Mouse (Mus musculus) megakaryocyte-erythroid progenitor cell, adult 5-6 weeks (primary cell): Measurements from ENCODE around the gene Smim14. TPM values are rescaled to one million over a fixed set of nuclear protein-coding genes. Genes with fewer than 3 reads are reported as not detected.
A peak's percentile ranks its signal among the peaks of the same experiment; 100 is the strongest.
"Not testable (repeated sequence)": the region's sequence is repeated elsewhere in the genome, so short reads cannot be mapped to it uniquely, and the experiment has no call there.

Experiments used
- ATAC-seq: replicated peaks from 2 replicates; pipeline ENCODE4 v1.8.0; 2016; ENCODE audit warnings: mild to moderate bottlenecking, inconsistent platforms; ENCODE audit not compliant: severe bottlenecking, poor library complexity, low FRiP score, low TSS enrichment
- total RNA-seq, 2 experiments: library from RNA; stranded (forward) in 1 of 2; stranded (reverse) in 1 of 2; fragments of 200-1000, 215-1000 nt in 1 of 2; fragments of >200 nt in 1 of 2; fragmentation: Nextera tagmentation in 1 of 2; gene quantifications; 2 replicates each; pipeline ENCODE4 v1.2.3; 2014 to 2017

Smim14 gene
- 23.2 and 24.9 TPM in 2 replicates for total RNA-seq (2014; fragmentation: Nextera tagmentation)
- 26.1 and 26.9 TPM in 2 replicates for total RNA-seq (2017)

DNA sequence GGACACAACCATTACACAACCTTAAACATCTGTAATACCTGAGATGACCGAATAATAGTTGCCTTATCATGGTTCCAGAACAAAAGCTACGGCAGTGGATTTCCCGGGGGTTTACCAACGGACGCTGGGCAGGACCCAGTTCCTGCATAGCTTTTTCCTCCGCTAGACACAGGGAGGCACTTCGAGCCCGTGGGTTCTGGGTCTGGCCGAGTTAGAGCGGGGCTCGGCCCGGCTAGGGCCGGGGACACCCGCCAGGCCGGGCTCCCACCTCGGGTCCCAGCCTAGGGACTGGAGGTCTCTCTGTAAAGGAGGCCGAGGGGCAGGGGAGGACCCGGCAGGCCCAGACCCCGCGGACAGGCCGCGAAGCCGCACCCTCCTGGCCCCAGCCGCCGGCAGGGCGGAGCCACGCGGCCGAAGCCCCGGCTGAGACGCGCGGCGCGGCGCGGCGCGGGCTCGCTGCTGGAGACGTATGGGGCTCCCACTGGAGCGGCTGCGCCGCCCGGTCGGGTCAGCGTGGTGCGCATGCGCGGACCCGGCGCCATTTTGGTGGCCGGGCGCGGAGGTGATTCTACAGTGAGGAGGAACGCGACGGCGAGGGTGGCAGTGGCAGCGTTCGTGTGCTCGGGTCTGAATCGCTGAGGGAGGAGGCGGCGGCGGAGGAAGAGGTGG is at the start of gene Smim14, which contains the start of gene Ube2k:
Gene Smim14, minus strand, starts transcription at position 434 of the 669 bp plus-strand sequence.
Gene Ube2k, plus strand, starts transcription at position 483 of the 669 bp plus-strand sequence.
- peak; percentile 66 for ATAC-seq

DNA sequence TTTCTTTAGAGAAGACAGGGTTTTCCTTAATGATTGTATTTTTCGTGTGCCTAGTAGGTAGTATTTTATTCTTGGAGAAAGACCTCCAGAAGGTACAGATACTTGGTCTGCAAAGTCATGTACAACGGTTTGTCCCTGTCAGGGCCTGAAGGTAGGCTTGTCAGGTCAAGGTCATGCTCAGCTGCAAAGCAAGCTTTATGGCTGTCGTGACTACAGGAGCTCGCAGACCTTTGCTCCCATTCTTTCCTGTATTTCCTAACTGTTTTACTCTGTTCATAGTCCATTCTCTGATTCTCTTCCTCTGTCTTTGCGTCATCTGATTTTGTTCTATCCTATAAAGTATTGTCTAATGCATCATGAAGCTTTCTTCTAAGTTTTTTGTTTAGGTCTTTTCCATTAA is 49.3 kb upstream of the Smim14 start:
- no peak for ATAC-seq

DNA sequence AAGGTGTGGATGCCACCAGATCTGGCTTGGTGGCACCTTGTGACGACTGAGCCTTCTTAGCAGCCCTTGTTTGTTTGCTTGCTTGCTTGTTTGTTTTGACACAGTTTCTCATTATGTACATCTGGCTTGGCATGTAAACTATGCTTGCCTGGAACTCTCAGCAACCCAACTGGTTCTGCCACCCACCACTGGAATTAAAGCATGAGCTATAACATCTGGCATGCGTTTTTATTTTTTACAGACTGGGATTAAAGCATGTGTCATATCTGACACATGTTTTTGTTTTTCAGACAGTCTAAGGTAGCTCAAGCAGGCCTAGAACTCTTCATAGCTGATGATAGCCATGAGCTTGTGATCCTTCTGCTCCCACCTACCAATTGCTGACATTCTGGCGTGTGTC is 41.6 kb upstream of the Smim14 start:
- ATAC-seq, result no peak

DNA sequence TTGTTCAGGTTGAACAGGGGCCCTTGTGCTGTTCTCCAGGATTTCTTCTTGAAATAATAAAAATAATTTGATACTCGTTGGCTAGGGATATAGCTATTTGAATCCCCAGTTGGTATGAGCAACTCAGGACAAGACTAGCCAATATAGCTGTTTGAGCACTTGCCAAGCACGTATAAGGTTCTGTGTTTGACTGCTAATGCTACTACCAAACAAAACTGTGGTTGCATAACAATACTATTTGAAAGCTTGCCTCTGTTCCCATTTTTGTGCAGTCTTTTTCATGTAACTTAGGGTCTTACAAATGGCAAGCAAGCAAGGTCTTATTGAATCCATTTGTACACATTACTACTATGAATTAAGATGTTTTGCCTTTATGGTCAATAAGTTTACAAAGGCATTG is 38.9 kb upstream of the Smim14 start:
- ATAC-seq, result no peak

DNA sequence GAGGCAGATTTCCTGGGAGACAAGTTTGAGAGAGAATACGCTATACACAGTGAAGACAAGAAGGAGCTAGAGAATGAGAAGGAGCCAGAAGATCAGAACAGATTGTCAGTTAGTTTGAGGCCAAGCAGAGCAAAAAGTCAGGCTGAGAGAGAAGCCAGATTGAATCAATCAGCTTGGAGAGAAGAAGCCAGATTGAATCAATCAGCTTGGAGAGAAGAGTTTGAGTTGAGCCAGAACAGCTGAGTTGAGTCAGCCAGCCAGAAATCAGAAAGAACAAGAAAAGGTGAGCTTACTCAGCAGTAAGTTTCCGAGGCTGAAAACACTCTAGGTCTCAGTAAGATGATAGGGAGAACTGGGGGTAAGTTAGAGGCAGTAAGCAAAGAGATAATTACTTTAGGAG is 37.9 kb upstream of the Smim14 start:
- ATAC-seq, result no peak

DNA sequence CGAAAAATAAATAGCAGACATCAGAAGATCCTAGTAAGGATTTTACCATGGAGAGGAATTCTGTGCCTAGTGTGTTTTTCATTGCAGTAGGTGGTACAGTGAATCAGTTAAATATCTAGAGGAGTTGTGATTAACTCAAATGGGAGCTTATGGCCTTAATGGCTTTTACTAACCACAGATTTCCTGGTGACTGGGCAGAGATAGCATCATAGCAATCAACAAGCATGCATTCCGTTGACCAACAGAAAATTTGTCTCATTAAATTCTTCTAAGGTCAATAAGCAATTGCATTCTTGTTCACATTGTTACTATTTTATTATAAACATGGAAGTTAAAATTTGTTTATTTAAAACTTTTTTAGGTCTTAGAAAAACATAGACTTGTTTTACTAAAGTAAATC is 28.5 kb upstream of the Smim14 start:
- no peak for ATAC-seq

DNA sequence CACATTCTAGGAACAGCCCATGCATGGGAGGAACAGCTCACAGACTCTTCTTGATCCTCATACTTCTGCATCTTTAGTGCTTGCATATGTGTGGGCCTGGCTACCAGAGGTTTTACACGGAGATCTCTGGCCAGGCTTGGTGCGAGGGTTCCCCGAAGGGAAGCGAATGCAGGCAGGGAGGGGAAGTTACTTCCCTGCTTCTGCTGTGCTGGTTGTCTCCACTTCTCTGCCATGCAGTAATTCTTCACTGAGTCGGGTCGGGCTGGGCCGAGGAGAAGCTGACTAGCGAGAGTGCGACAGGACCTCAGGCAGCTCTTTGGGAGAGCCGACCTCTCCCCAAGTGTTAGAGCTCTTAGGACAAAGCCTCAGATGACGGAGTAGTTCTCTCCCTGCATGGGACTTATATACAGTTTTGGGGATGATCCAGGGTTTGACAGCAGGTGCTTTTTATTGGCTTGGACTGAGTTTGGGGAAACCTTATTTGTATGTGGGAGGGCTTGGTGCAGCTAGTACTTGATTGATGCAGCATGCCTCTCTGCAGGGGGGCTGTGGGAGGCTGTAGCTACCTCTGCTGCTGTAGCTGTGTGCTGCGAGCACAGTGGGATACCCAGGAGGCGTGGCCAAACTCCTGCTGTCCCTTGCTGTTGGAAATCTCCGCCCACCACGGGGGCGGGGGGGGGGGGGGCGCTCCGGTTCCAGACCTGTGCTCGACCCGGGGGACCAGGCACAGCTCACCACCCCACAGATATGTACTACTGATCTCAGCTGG is 24.3 kb upstream of the Smim14 start:
- ATAC-seq, result no peak; the same call in 1 of the 2 replicates

DNA sequence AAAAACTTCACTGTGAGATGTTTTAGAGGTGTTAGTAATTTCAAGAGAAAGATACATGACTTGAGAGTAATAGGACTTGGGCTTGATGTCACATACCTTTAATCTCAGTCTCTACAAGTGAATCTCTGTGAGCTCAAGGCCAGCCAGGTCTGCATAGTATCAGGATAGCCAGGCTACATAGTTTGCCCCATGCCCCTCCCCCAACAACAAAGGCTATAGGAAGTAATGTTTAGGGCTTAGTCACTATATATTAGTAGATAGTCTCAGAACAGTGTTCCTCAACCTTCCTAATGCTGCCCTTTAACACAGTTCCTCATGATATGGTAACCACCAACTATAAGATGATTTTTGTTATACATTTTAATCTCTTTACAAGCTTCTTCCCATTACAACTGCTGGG is 20.1 kb upstream of the Smim14 start:
- no peak for ATAC-seq

DNA sequence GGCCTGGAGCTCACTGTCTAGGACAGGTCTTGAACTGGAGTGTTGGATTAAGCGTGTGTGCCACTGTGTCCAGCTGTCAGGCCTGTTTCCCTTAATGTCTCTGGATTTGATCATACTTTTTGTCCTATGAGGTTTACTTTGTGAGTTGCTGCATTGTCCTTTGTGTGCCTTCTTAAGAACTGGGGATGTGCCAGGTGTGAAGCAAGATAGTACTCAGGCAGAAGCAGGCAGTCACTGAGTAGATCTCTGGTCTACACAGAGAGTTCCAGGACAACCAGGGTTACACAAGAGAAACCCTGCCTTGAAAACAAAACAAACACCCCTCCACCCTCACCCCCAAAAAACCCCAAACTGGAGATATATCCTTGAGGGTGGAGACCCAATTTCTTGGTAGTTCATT is 12.7 kb upstream of the Smim14 start:
- peak; percentile 76 for ATAC-seq

DNA sequence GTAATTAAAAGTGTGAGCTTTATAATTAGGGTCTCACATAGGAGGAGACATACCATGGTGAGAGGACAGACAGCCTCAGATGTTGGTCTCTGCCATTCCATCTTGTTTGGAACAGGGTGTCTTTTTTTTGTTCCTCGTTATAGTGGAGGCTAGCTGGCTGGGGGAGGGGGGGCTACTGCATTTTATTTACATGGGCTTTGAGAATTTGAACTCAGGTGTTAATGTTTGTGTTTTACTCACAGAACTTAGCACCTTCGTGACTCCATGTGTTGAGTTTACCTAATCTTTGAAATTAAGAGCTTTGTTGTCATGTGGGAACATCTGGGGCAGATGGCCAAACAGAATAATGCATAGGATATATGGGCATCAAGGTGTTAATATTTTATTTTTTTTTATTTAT is 7.6 kb upstream of the Smim14 start:
- no peak for ATAC-seq

DNA sequence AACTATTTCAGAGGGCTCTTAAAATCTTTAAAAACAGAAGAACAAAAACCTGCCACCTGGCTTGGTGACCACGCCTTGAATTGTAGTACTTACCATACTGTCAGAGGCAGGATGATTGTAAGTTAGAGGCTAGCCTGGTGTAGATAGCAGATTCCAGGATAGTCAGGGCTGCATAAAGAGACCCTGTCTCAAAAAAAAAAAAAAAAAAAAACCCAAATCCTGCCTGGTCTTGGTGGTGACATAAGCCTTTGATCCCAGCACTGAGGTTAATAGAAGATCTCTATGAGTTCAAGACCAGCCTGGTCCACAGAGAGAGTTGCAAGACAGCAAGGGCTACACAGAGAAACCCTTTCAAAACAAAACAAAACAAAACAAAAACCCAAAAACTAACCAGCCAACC is 6.5 kb upstream of the Smim14 start:
- ATAC-seq, result no peak

DNA sequence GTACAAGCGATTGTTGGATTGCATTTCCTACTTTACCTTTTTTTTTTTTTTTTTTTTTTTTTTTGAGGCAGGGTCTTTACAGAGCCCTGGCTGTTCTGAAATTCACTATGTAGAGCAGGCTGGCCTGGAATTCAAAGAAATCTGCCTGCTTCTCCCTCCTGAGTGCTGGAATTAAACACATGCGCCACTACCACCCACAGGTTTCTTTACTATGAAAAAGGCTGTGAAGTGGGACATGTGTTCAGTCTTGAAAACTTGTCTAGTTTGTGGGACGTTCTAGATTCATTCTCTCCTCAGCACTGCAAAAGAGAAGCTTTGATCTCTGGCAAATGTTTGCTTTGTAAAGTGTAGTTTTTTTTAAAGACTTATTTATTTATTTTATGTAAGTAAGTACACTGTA is 4.9 kb upstream of the Smim14 start:
- ATAC-seq, result no peak

DNA sequence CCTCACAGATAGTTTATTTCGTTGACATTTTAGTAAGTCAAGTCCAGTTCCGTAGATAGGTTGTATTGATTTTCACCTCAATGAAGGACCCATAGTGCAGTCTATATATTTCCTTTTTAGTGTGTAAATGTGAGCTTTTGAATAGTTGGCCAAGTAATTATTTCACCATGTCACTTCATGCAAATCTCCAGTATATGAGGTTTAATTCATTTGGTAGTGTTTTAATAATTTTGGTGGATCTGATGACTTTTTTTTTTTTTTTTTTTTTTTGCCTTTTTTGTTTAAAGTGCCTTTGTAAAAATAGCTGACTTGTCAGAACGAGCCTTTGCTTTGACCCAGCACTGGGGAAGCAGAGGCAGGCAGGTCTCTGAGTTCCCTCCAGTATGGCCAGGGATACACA is 2.8 kb upstream of the Smim14 start:
- no peak for ATAC-seq

DNA sequence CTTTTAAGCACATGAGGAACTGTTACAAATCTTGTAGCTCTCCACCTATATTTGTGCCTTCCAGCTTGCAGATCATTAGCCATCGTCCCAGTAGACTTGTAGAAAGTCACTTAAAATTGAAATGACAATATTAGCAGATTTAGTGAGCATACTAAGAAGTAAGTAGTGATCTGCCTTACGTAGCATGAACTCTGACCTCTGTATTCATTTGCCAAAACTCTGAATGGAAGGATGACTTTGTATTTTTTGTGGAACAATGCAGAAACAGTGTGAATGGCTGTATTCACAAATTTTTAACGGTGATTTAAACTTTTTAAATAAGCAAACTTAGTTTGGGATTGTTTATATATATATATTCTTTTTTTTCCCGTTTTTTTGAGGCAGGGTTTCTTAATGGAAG is 1.8 kb upstream of the Smim14 start:
- ATAC-seq, result no peak

DNA sequence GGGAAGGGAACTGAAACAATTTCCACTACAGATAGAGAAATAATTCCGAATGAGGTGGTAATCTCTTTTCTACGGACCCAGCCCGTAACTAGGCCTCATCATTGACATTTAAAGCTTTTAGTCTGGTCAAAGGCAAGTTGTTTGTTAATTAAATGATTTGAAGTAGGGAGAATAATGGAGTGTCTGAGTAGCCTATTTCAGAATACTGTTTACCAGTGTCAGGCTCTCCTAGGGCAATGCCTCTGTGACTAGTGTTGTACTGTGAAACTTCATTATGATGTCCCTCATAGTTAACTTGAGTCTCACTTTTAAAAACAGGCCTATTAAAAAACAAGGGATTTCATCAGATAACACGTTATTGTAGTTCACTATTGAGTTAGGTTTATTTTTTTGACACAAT is 1.1 kb upstream of the Smim14 start:
- no peak for ATAC-seq

DNA sequence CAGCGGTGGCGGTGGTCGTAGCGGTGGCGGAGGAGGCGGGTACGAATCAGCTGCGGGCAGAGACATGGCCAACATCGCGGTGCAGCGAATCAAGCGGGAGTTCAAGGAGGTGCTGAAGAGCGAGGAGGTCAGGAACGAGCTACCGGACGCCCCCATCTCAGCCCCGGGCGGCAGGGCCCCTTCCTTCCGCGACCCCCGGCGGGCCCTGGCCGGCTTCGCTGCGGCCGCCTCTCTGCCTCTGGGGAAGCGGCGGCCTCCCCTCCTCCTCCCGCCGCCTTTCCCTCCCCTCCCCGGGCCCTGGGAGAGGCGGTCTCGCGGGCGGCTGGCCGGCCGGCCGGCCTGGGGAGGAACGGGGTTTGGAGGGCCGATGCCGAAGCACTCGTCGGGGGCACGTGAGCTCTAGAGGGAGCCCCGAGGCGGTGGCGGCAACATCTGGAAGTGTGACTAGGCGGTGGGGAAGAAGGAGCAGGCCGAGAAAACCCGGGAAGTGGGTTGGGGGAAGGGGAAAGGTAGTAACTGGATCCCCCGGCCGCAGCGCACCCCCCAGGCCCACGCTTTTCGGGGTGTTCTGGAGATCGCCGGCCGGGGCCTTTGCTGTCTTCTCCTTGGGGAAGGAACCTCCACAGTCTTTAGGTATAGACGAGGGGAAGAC is 562 bp upstream of the Smim14 start:
- ATAC-seq, result peak; percentile 17; the same call in 1 of the 2 replicates

DNA sequence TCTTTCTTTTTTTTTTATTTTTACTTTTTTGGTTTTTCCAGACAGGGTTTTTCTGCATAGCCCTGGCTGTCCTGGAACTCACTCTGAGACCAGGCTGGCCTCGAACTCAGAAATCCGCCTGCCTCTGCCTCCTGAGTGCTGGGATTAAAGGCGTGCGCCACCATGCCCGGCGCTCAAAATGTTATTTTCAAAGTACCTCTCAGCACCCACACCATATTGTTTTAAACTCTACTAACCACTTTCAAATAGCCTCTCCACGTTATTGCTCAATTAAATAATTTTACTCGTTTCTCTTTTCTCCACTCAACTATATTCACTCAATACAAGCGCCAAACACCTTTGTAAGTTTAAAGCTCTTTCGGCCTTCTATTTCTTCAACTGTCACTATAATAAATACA is 917 bp downstream of the Smim14 start:
- not testable (repeated sequence) for ATAC-seq

DNA sequence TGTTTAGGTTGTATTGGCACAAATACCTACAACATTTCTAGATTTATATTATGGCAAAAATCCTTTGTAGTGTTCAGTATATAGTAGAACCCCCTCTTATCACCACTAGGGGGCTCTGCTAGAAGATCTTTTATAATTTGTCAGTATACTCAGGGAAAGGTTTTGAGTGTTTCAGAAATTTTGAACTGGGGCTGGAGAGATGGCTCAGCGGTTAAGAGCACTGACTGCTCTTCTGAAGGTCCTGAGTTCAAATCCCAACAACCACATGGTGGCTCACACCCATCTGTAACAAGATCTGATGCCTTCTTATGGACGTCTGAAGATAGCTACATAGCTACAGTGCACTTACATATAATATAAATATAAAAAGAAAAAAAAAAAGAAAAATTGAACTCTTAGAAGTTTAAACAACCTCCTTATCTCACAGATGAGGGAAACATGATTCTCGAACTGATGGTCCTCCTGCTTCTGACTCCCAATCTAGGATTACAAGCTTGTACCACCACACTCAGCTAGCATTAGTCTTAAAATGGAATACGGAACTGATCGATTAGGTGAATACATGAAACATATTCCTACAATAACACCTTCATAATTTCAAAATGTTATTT is 1.4 kb downstream of the Smim14 start:
- peak; percentile 48 for ATAC-seq

DNA sequence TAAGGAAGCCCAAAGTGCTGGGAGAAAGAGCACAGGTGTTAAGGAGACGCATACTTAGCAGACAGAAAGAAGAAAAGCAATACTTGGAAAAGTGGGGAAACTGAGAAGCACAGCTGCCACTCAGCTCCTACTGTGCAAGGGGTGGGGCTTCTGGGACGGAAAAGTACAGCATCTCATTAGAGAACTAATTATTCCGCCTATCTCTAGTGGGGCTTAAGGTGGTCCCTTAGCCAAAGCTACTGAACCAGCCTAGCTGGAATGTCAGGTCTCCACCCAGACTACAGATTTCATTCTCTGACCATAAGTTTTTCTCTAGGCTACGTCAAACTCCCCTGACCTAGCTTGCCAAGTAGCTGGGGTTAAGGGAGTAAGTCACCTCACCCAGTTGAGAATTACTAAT is 2.5 kb downstream of the Smim14 start:
- ATAC-seq, result no peak

DNA sequence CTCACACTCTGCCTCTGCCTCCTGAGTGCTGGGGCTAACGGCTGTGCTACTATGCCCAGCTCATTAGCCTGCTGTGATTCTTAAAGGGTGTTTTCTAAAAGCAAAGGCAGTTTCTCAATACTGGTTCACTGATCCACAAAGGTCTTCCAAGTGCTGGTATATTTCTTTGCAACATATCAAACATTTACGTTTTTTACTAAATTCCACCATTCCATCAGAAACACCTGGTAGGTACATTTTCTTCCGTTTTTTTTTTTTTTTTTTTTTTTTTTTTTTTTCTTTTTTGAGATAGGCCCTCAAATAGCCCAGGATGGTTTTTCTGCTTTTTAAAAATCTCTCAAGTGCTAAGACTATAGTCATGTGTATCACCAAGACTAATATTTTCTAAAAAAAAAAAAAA is 5.7 kb downstream of the Smim14 start:
- ATAC-seq, result no peak
